Mouse (Mus musculus): ENCODE data around the gene St6galnac3.

DNA sequence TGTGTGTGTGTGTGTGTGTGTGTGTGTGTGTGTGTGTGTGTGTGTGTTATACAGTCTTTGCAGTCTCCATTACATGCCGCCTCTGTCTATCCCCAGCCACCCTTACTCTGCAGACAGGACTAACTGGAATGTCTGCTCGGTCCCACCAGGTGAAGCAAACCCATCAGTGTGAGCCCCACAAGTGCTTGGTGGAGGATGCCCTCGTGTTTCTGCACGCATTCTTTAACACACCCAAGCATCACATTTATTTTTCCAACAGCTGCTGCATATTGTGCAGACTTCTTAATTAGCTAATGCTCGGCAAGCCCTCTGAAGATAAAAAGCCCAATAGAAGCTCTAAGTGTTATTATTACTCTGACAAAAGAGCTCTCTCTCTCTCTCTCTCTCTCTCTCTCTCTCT lies 268.7 kb downstream of the St6galnac3 start:
- TF ChIP-seq CTCF (IDR thresholded peaks at IDR 0.05; ENCODE audit: extremely low read depth, insufficient read depth, low read length) (no peak), POLR2A (IDR thresholded peaks at IDR 0.05; ENCODE audit: extremely low read depth, insufficient read depth, low read length) (no peak)
